Mouse (Mus musculus) heart, embryonic 13.5 days (tissue): Measurements from ENCODE around the gene Pdcd4. TPM values are rescaled to one million over a fixed set of nuclear protein-coding genes. Genes with fewer than 3 reads are reported as not detected.

Experiments used
- ATAC-seq: fragments of 200-750 bp; cut with Nextera tagmentation; 2 replicates; pipeline ENCODE4 v1.8.0; 2017; ENCODE audit warnings: moderate TSS enrichment; ENCODE audit not compliant: insufficient number of reproducible peaks, low FRiP score, low TSS enrichment; ENCODE audit errors: extremely low read depth
- H3K27ac ChIP-seq: fragments of 300-500 bp; sonication (generic); replicated peaks from 2 replicates; pipeline ENCODE4 v1.5.1; 2015; ENCODE audit warnings: moderate library complexity, mild to moderate bottlenecking, inconsistent platforms
- H3K27me3 ChIP-seq: fragments of 300-500 bp; sonication (generic); replicated peaks from 2 replicates; pipeline ENCODE4 v1.6.1; 2015; ENCODE audit warnings: mild to moderate bottlenecking, inconsistent platforms
- H3K36me3 ChIP-seq: fragments of 300-500 bp; sonication (generic); 2 replicates; pipeline ENCODE4 v1.6.1; 2015; ENCODE audit warnings: mild to moderate bottlenecking, inconsistent platforms
- H3K4me1 ChIP-seq: fragments of 300-500 bp; sonication (generic); 2 replicates; pipeline ENCODE4 v1.6.1; 2015; ENCODE audit warnings: inconsistent platforms
- H3K4me2 ChIP-seq: fragments of 300-500 bp; sonication (generic); 2 replicates; pipeline ENCODE4 v1.6.1; 2015; ENCODE audit warnings: inconsistent platforms, mild to moderate bottlenecking, moderate library complexity
- H3K4me3 ChIP-seq: fragments of 300-500 bp; sonication (generic); 2 replicates; pipeline ENCODE4 v1.5.1; 2015; ENCODE audit warnings: moderate library complexity, mild to moderate bottlenecking, inconsistent platforms
- H3K9ac ChIP-seq: fragments of 300-500 bp; sonication (generic); 2 replicates; pipeline ENCODE4 v1.6.1; 2015; ENCODE audit warnings: inconsistent platforms, mild to moderate bottlenecking, moderate library complexity
- H3K9me3 ChIP-seq: fragments of 300-500 bp; sonication (generic); 2 replicates; pipeline ENCODE4 v1.6.1; 2016; ENCODE audit warnings: inconsistent platforms
- WGBS: fragments of 180-500 bp; shearing (Covaris S2); methylation state at CpG from one replicate; pipeline ENCODE4 v1.1.7; 2015; ENCODE audit warnings: mixed read lengths; 5-methylcytosine and 5-hydroxymethylcytosine counted together
- polyA plus RNA-seq: library from polyadenylated mRNA; unstranded; fragments of >200 nt; fragmentation: Nextera tagmentation; extraction: Ambion mirVana; gene quantifications from 2 replicates; pipeline ENCODE4 v1.2.1, GENCODE M21; 2015

The Pdcd4 gene
- polyA plus RNA-seq, 1 experiment from 2014 or later: 34.6 TPM

DNA sequence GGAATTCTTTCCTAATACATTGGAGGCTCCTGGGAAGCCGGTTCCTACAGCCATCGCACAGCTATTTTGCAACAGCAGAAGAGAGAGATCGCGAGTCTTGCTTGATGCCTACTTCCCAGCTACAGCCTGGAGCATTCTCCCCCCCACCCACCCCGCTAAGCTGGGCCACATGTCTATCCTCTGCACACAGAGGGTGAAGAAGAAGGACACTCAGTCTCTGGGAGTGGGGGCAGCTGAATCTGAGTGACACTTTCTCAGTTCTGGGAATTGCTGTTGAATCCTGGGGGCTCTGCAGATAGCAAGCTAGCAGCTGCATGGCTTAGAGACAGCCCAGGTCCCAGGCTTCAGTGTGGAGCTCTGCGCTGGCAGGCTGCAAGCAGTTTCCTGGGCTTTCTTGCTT, 34.1 kb upstream of the Pdcd4 start:
- H3K27ac ChIP-seq: no peak overlapping the region
- no peak for ATAC-seq

DNA sequence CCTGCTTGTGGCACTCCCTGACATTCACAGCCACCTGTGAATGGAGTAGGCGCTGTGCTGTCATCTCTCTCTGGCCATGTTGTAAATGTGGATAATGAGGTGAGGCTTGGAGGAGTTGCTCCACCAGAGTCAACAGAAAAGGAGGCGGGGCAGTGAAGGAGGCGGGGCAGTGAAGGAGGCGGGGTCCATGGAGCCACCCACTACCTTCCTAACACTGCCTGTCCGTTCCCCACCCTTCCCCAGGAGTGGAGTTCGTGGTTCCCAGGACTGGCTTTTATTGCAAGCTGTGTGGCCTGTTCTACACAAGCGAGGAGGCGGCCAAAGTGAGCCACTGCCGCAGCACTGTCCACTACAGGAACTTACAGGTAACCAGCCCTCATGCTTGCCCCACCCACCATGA, 32.9 kb upstream of the Pdcd4 start:
- no peak overlapping the region for H3K9ac ChIP-seq
- no peak for ATAC-seq
- H3K27me3 ChIP-seq: no peaks in the 10 kb centered on the region
- 55% methylated on average over 9 of the region's 9 CpGs for WGBS
- no peak overlapping the region for H3K4me2 ChIP-seq
- H3K4me1 ChIP-seq: peaks cover 13% of the 10 kb centered on the region
- no peaks in the 10 kb centered on the region for H3K9me3 ChIP-seq
- no peak overlapping the region for H3K4me3 ChIP-seq
- H3K27ac ChIP-seq: no peak overlapping the region
- peaks cover 82% of the 10 kb centered on the region for H3K36me3 ChIP-seq

More for the DNA sequence above, 34.1 kb upstream of the Pdcd4 start:
- Histone ChIP-seq H3K36me3 (peaks cover 82% of the 10 kb centered on the region), H3K9ac (no peak overlapping the region), H3K9me3 (no peaks in the 10 kb centered on the region), H3K4me2 (no peak overlapping the region), H3K27me3 (no peaks in the 10 kb centered on the region), H3K4me1 (peaks cover 14% of the 10 kb centered on the region), H3K4me3 (no peak overlapping the region)
- 68% methylated on average over 6 of the region's 6 CpGs for WGBS

DNA sequence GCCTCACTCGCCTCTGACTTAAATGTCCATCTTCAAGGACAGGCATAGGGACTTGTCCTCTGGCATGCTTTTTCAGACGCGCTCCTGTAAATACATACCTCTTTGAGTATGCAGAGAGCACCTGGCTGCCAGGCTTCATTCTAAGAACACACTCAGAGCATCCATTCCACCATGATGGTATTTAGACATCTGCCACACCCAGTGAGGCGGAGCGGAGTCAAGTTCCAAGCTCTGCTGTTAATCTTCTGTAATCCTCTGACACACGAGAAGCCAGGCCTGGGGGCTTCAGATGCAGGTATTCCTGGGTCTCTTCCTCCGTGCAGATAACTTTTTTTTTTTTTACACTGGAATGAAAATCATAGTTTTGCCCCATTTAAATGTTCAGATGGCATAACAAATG, 32.4 kb upstream of the Pdcd4 start:
- H3K4me2 ChIP-seq: no peak overlapping the region
- no peak for ATAC-seq
- no peaks in the 10 kb centered on the region for H3K27me3 ChIP-seq
- WGBS: 61% methylated on average over 7 of the region's 7 CpGs
- peaks cover 82% of the 10 kb centered on the region for H3K36me3 ChIP-seq
- no peaks in the 10 kb centered on the region for H3K9me3 ChIP-seq
- no peak overlapping the region for H3K9ac ChIP-seq
- peaks cover 13% of the 10 kb centered on the region for H3K4me1 ChIP-seq
- no peak overlapping the region for H3K27ac ChIP-seq
- no peak overlapping the region for H3K4me3 ChIP-seq

DNA sequence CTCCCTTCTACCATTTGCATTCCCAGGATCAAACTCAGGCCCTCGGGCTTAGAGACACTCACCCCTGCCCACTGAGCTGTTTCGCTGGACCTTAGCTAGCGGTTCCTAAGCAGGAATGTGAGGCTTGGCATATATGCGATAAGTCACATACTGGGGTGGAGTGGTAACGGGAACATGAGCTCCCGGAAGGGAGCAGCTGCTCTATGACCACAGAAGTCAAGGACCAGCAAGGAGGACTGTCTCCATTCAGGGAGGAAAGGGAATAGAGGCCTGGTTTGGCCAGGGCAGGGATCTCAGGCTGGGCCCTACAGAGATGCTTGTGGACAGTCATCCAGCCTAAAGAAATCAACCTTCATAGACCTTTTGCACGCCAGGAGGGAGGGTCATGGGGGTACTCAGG, 30.7 kb upstream of the Pdcd4 start:
- peaks cover 13% of the 10 kb centered on the region for H3K4me1 ChIP-seq
- peaks cover 82% of the 10 kb centered on the region for H3K36me3 ChIP-seq
- H3K27ac ChIP-seq: no peak overlapping the region
- H3K9ac ChIP-seq: no peak overlapping the region
- H3K27me3 ChIP-seq: no peaks in the 10 kb centered on the region
- H3K4me3 ChIP-seq: no peak overlapping the region
- no peak overlapping the region for H3K4me2 ChIP-seq
- WGBS: 72% methylated on average over 7 of the region's 7 CpGs
- H3K9me3 ChIP-seq: no peaks in the 10 kb centered on the region
- ATAC-seq: no peak

DNA sequence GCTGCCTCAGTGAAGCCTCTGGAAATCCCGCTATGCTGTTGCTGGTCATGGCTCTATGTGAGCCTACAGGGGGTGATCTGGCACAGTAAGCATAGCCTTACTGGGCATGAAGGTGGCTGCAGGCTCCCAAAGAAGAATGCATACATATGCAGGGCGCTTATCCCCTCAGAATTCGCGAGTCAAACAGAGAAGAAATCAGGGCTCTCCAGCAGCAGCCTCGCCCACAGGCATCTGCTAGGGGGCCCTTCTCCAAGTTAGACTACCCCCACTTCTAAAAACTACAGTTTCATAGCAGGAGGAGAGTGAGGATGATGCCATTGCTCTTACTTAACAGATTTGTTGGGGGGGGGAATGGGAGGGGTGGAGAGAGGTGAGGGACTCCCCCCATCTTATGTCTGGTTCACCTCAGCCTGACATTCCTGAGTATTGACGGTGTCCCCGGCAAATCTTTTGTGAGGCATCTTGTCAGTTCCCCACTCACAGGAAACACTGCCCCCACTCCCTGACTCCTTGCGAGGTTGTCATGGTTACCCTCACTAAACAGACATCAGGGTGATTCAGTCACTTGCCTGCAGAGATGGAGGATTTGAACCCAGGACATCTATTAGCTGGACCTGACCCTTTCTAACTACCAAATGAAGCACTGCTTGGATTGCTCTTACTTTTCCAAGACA, 29.3 kb upstream of the Pdcd4 start:
- peaks cover 85% of the 10 kb centered on the region for H3K36me3 ChIP-seq
- peaks cover under 1% of the 10 kb centered on the region; the same call in 1 of the 2 replicates for H3K4me1 ChIP-seq
- ATAC-seq: no peak
- H3K9me3 ChIP-seq: no peaks in the 10 kb centered on the region
- H3K27me3 ChIP-seq: no peaks in the 10 kb centered on the region
- H3K9ac ChIP-seq: no peak overlapping the region
- no peak overlapping the region for H3K27ac ChIP-seq
- no peak overlapping the region for H3K4me2 ChIP-seq
- 61% methylated on average over 8 of the region's 8 CpGs for WGBS
- no peak overlapping the region for H3K4me3 ChIP-seq

DNA sequence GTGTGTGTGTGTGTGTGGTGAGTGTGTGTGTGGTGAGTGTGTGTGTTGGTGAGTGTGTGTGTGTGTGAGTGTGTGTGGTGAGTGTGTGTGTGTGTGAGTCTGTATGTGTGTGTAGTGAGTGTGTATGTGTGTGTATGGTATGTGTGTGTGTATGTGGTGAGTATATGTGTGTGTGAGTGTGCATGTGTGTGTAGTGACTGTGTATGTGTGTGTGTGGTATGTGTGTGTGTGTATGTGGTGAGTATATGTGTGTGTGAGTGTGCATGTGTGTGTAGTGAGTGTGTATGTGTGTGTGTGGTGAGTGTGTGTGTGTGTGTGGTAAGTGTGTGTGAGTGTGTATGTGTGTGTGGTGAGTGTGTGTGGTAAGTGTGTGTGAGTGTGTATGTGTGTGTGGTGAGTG, 24.8 kb upstream of the Pdcd4 start:
- H3K4me3 ChIP-seq: no peak overlapping the region
- no peak for ATAC-seq
- no peak overlapping the region for H3K27ac ChIP-seq

DNA sequence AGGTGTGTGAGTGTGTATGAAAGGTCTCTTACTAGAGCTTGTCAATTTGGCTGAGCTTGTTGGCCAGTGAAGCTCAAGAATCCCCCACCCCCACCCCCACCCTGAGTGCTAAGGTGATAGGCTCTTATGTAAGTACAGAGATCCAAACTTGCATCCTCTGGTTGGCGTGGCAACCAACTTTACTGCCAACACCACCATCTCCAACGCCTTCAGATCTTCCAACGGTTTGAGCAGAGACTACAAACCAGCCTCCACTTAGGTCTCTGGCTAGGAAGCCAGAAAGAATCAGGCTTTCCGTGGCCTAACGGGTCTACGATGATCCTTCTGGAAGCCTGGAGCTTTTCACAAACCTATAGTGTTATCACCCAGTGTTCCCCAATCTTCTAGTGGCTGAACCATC, 23.9 kb upstream of the Pdcd4 start:
- Histone ChIP-seq H3K9ac (no peak overlapping the region), H3K27me3 (no peaks in the 10 kb centered on the region), H3K4me1 (no peaks in the 10 kb centered on the region), H3K36me3 (peaks cover 38% of the 10 kb centered on the region), H3K9me3 (no peaks in the 10 kb centered on the region), H3K4me2 (no peak overlapping the region), H3K4me3 (no peak overlapping the region), H3K27ac (no peak overlapping the region)
- 80% methylated on average over 6 of the region's 6 CpGs for WGBS
- no peak for ATAC-seq

More for the DNA sequence above, 24.8 kb upstream of the Pdcd4 start:
- no peaks in the 10 kb centered on the region for H3K27me3 ChIP-seq
- no peaks in the 10 kb centered on the region for H3K4me1 ChIP-seq
- H3K9me3 ChIP-seq: no peaks in the 10 kb centered on the region
- H3K36me3 ChIP-seq: peaks cover 47% of the 10 kb centered on the region
- no peak overlapping the region for H3K4me2 ChIP-seq
- no peak overlapping the region for H3K9ac ChIP-seq

DNA sequence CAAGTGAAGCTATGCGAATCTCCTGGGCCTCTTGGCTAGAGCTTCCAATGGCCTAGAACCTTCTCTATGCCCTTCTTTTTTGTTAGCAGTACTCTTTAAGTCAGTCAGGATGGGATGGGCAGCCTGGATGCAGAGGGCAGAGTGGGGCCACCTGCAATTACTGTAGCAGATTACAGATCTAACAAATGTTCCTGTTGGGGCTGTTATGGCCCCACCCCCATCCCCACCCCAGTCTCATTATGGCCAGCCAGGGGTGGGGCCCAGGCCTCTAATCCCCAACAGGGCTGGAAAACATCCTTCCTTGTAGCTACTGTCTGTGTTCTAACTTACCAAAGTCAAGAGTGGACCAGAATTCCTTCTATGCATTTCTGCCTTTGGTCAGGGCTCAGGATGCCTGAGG, 23.2 kb upstream of the Pdcd4 start:
- Histone ChIP-seq H3K36me3 (peaks cover 31% of the 10 kb centered on the region), H3K4me2 (no peak overlapping the region), H3K27me3 (no peaks in the 10 kb centered on the region), H3K27ac (no peak overlapping the region), H3K9ac (no peak overlapping the region), H3K4me3 (no peak overlapping the region), H3K9me3 (no peaks in the 10 kb centered on the region), H3K4me1 (no peaks in the 10 kb centered on the region)
- ATAC-seq: no peak
- WGBS: 81% methylated on average over 1 of the region's 1 CpGs

DNA sequence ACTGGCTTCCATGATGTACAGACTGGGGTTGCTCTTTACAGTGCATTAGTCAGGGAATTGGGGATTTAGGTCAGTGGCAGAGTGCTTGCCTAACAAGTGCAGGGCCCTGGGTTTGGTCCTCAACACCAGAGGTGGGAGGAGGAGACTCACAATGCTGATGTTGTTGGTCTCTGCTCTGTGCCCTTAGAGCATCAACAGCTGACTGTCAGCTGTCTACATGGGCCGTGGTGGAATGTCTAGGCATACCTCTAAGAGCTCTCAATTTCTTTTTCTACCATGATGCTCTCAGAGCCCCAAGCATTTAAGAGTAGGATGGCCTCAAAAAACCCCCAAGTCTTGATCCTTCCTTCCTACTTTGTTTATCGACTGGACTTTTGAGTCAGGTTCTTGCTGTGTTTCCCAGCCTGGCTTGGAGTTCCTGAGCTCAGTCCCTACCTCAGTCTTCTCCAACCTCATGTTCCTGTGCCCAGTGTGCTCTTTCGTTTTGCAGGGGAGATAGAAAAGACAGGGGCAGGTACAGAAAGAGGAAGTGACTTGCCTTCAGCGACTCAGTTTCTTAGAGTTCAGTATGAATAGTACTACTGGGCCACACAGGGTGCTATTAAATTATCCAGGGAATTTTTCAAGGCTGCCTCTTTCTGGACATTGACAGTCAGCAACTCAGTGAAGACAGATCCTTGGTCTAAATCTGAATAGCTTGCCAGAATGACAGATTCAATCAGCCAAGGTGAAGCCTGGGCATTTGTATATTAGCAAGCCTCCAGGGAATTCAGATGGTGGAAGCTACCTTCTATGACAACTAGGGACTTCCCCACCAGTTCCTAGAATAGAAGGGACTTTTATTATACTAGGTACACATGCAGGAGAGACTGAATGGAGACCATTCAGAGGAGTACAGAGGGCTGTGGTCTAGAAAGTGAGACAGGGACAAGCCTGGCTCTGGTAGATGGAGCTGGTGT, 22.3 kb upstream of the Pdcd4 start:
- Histone ChIP-seq H3K27me3 (no peaks in the 10 kb centered on the region), H3K36me3 (peaks cover 22% of the 10 kb centered on the region), H3K4me1 (no peaks in the 10 kb centered on the region), H3K27ac (no peak overlapping the region), H3K9me3 (no peaks in the 10 kb centered on the region), H3K4me2 (no peak overlapping the region), H3K4me3 (no peak overlapping the region), H3K9ac (no peak overlapping the region)
- no peak for ATAC-seq
- 64% methylated on average over 4 of the region's 4 CpGs for WGBS

DNA sequence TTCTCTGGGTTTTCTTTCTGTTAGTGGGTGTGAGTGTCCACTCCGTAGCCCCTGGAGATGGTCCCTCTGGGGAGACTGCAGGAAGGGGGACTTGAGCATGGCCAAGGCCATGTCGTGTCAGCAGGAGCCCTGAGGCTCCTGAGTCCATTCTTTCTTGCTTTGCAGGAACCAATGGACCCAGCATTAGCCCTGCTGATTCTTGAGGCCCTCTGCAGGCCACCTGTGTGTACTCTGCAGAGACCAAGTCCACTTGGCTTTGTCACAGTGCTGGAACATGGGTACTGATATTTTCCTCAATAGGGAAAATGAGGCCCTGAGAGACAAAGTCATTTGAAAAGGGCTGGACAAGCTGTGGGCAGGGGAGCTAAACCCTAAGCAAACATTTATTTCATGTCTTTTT, 21.5 kb upstream of the Pdcd4 start:
- 59% methylated on average over 2 of the region's 2 CpGs for WGBS
- no peak overlapping the region for H3K4me2 ChIP-seq
- H3K27ac ChIP-seq: no peak overlapping the region
- H3K36me3 ChIP-seq: peaks cover 14% of the 10 kb centered on the region
- no peaks in the 10 kb centered on the region for H3K27me3 ChIP-seq
- ATAC-seq: no peak
- H3K4me1 ChIP-seq: no peaks in the 10 kb centered on the region
- no peaks in the 10 kb centered on the region for H3K9me3 ChIP-seq
- H3K4me3 ChIP-seq: no peak overlapping the region
- no peak overlapping the region for H3K9ac ChIP-seq

DNA sequence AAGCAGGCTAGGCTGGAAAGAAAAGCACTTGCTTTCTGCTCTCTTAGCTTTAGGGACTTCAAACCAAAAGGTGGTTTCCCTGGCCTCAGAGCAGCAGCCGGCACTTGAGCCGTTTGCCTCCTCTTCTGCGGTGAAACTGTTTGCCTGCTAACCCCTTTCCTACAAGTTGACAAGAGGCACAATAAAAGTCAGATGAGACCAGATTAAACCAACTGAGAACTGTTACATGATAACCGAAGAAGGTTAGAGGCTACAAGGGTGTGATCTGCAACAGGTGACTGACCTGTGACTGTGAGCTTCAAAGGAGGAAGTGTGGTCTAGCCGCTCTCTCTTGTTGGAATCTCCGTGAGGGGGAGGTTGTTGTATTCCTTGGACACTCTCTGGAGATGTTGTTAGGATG, 20.5 kb upstream of the Pdcd4 start:
- no peak for ATAC-seq
- no peak overlapping the region for H3K9ac ChIP-seq
- H3K4me1 ChIP-seq: no peaks in the 10 kb centered on the region
- no peak overlapping the region for H3K4me2 ChIP-seq
- no peaks in the 10 kb centered on the region for H3K9me3 ChIP-seq
- H3K4me3 ChIP-seq: no peak overlapping the region
- no peaks in the 10 kb centered on the region for H3K27me3 ChIP-seq
- H3K27ac ChIP-seq: no peak overlapping the region
- WGBS: 78% methylated on average over 6 of the region's 6 CpGs
- peaks cover 6% of the 10 kb centered on the region; the same call in 1 of the 2 replicates for H3K36me3 ChIP-seq
